Mouse (Mus musculus) testis, adult 2 months (tissue): ENCODE data around the gene Trappc4.

ENCODE experiments used
- CTCF ChIP-seq: fragments of 200-500 bp; IDR thresholded peaks from 2 replicates; pipeline ENCODE4 v1.5.1; 2012; ENCODE audit warnings: low read depth, mild to moderate bottlenecking, inconsistent platforms, low read length, moderate library complexity; ENCODE audit not compliant: control insufficient read depth, insufficient read depth, insufficient replicate concordance
- POLR2A ChIP-seq: fragments of 200-500 bp; IDR thresholded peaks from 2 replicates; pipeline ENCODE4 v1.6.1; 2012; ENCODE audit warnings: low read depth, mild to moderate bottlenecking, inconsistent platforms, low read length, moderate library complexity; ENCODE audit not compliant: control insufficient read depth

- no peak for TF ChIP-seq CTCF
- TF ChIP-seq POLR2A = no peak
Measured at GRCm38 (mm10) chr9:44417156-44417891, 9.9 kb upstream of the Trappc4 start.
